Mouse (Mus musculus): ENCODE results near the gene Hspd1. TPM values are rescaled to one million over a fixed set of nuclear protein-coding genes. Genes with fewer than 3 reads are reported as not detected.
A peak's percentile ranks its signal among the peaks of the same experiment; 100 is the strongest.

Hspd1 gene
- polyA plus RNA-seq, 1 experiment from 2014 or later: 80.8 TPM

GRCm38 (mm10) chr1:55052355-55052953 is 35.6 kb downstream of the Hspd1 start, which contains the start of gene Coq10b:
Gene Coq10b (plus strand): TSS chr1:55052770.
- TF ChIP-seq CTCF (IDR thresholded peaks at IDR 0.05) (peak; percentile 52), EP300 (IDR thresholded peaks at IDR 0.05) (no peak; the same call in 1 of the 2 replicates)
- peak within 1 kb of the TSS; percentile 66 for H3K4me2 ChIP-seq (replicated peaks; ENCODE audit: low read depth, low read length)
- no peaks in the 10 kb centered on the region for H3K9me3 ChIP-seq (ENCODE audit: low read length)
- 0 out of 2 replicates have a peak, but pooled peaks cover 3% of the 10 kb centered on the region for H3K4me1 ChIP-seq (ENCODE audit: insufficient read depth, low read depth, low read length)
- DNase-seq (ENCODE audit: low spot score) (peak; percentile 99), ATAC-seq (peak; percentile 100)
- WGBS: under 1% methylated on average over 46 of the region's 46 CpGs
- H3K27ac ChIP-seq (ENCODE audit: low read length): peak within 1 kb of the TSS; percentile 97
- H3K4me3 ChIP-seq (ENCODE audit: low read depth, low read length): peak within 1 kb of the TSS; percentile 70
- H3K9ac ChIP-seq (replicated peaks; ENCODE audit: low read depth): peak within 1 kb of the TSS; percentile 61
- H3K36me3 ChIP-seq (ENCODE audit: insufficient read depth, low read length): peaks cover 5% of the 10 kb centered on the region; the same call in 1 of the 2 replicates
- H3K27me3 ChIP-seq (replicated peaks; ENCODE audit: insufficient read depth, low read length): no peaks in the 10 kb centered on the region

- TF ChIP-seq EP300 (IDR thresholded peaks at IDR 0.05) (no peak), CTCF (IDR thresholded peaks at IDR 0.05) (no peak)
- 71% methylated on average over 3 of the region's 3 CpGs for WGBS
- Histone ChIP-seq H3K9me3 (ENCODE audit: low read length) (no peaks in the 10 kb centered on the region), H3K4me1 (ENCODE audit: insufficient read depth, low read depth, low read length) (0 out of 2 replicates have a peak, but pooled peaks cover 3% of the 10 kb centered on the region), H3K4me3 (ENCODE audit: low read depth, low read length) (no peak overlapping the region), H3K9ac (replicated peaks; ENCODE audit: low read depth) (peak overlapping the region; percentile 59), H3K27me3 (replicated peaks; ENCODE audit: insufficient read depth, low read length) (no peaks in the 10 kb centered on the region), H3K36me3 (ENCODE audit: insufficient read depth, low read length) (peaks cover 5% of the 10 kb centered on the region; the same call in 1 of the 2 replicates), H3K27ac (ENCODE audit: low read length) (peak overlapping the region; percentile 91), H3K4me2 (replicated peaks; ENCODE audit: low read depth, low read length) (peak overlapping the region; percentile 66)
- ATAC-seq (no peak), DNase-seq (ENCODE audit: low spot score) (no peak)
Observed at GRCm38 (mm10) chr1:55051671-55052070, 36.4 kb downstream of the Hspd1 start.

- no peak overlapping the region for H3K4me3 ChIP-seq (ENCODE audit: low read depth, low read length)
- TF ChIP-seq EP300 (IDR thresholded peaks at IDR 0.05) (no peak), CTCF (IDR thresholded peaks at IDR 0.05) (no peak)
- H3K36me3 ChIP-seq (ENCODE audit: insufficient read depth, low read length): no peaks in the 10 kb centered on the region
- no peaks in the 10 kb centered on the region for H3K9me3 ChIP-seq (ENCODE audit: low read length)
- no peak overlapping the region for H3K4me2 ChIP-seq (replicated peaks; ENCODE audit: low read depth, low read length)
- H3K27ac ChIP-seq (ENCODE audit: low read length): no peak overlapping the region
- WGBS: 66% methylated on average over 4 of the region's 4 CpGs
- 0 out of 2 replicates have a peak, but pooled peaks cover 3% of the 10 kb centered on the region for H3K4me1 ChIP-seq (ENCODE audit: insufficient read depth, low read depth, low read length)
- no peaks in the 10 kb centered on the region for H3K27me3 ChIP-seq (replicated peaks; ENCODE audit: insufficient read depth, low read length)
- ATAC-seq: no peak
- H3K9ac ChIP-seq (replicated peaks; ENCODE audit: low read depth): no peak overlapping the region
- no peak for DNase-seq (ENCODE audit: low spot score)
Observed at GRCm38 (mm10) chr1:55048841-55049587, 39.0 kb downstream of the Hspd1 start.

GRCm38 (mm10) chr1:55043164-55043563 is 44.9 kb downstream of the Hspd1 start:
- H3K27me3 ChIP-seq (replicated peaks; ENCODE audit: insufficient read depth, low read length): no peaks in the 10 kb centered on the region
- no peak overlapping the region for H3K4me3 ChIP-seq (ENCODE audit: low read depth, low read length)
- no peak for ATAC-seq
- WGBS: 79% methylated on average over 3 of the region's 3 CpGs
- no peak for DNase-seq (ENCODE audit: low spot score)
- no peaks in the 10 kb centered on the region for H3K4me1 ChIP-seq (ENCODE audit: insufficient read depth, low read depth, low read length)
- no peak overlapping the region for H3K9ac ChIP-seq (replicated peaks; ENCODE audit: low read depth)
- H3K4me2 ChIP-seq (replicated peaks; ENCODE audit: low read depth, low read length): no peak overlapping the region
- H3K36me3 ChIP-seq (ENCODE audit: insufficient read depth, low read length): no peaks in the 10 kb centered on the region
- no peak for TF ChIP-seq EP300 (IDR thresholded peaks at IDR 0.05)
- no peak for TF ChIP-seq CTCF (IDR thresholded peaks at IDR 0.05)
- H3K9me3 ChIP-seq (ENCODE audit: low read length): 0 out of 2 replicates have a peak, but pooled peaks cover 6% of the 10 kb centered on the region
- H3K27ac ChIP-seq (ENCODE audit: low read length): no peak overlapping the region

GRCm38 (mm10) chr1:55042246-55042645 is 45.8 kb downstream of the Hspd1 start:
- H3K4me1 ChIP-seq (ENCODE audit: insufficient read depth, low read depth, low read length): no peaks in the 10 kb centered on the region
- H3K4me2 ChIP-seq (replicated peaks; ENCODE audit: low read depth, low read length): no peak overlapping the region
- H3K36me3 ChIP-seq (ENCODE audit: insufficient read depth, low read length): no peaks in the 10 kb centered on the region
- ATAC-seq (no peak), DNase-seq (ENCODE audit: low spot score) (no peak)
- H3K27ac ChIP-seq (ENCODE audit: low read length): no peak overlapping the region
- 54% methylated on average over 1 of the region's 1 CpGs for WGBS
- no peaks in the 10 kb centered on the region for H3K27me3 ChIP-seq (replicated peaks; ENCODE audit: insufficient read depth, low read length)
- TF ChIP-seq EP300 (IDR thresholded peaks at IDR 0.05) (no peak), CTCF (IDR thresholded peaks at IDR 0.05) (no peak)
- H3K9me3 ChIP-seq (ENCODE audit: low read length): 0 out of 2 replicates have a peak, but pooled peaks cover 6% of the 10 kb centered on the region
- H3K4me3 ChIP-seq (ENCODE audit: low read depth, low read length): no peak overlapping the region
- no peak overlapping the region for H3K9ac ChIP-seq (replicated peaks; ENCODE audit: low read depth)

GRCm38 (mm10) chr1:55041691-55042090 is 46.4 kb downstream of the Hspd1 start:
- ATAC-seq: no peak
- 87% methylated on average over 4 of the region's 4 CpGs for WGBS

More at GRCm38 (mm10) chr1:55041691-55042090, 46.4 kb downstream of the Hspd1 start:
- H3K36me3 ChIP-seq (ENCODE audit: insufficient read depth, low read length): no peaks in the 10 kb centered on the region
- H3K9me3 ChIP-seq (ENCODE audit: low read length): 0 out of 2 replicates have a peak, but pooled peaks cover 6% of the 10 kb centered on the region
- H3K27ac ChIP-seq (ENCODE audit: low read length): no peak overlapping the region
- DNase-seq (ENCODE audit: low spot score): no peak
- no peak overlapping the region for H3K9ac ChIP-seq (replicated peaks; ENCODE audit: low read depth)
- TF ChIP-seq EP300 (IDR thresholded peaks at IDR 0.05) (no peak), CTCF (IDR thresholded peaks at IDR 0.05) (no peak)
- H3K4me3 ChIP-seq (ENCODE audit: low read depth, low read length): no peak overlapping the region
- no peak overlapping the region for H3K4me2 ChIP-seq (replicated peaks; ENCODE audit: low read depth, low read length)
- H3K4me1 ChIP-seq (ENCODE audit: insufficient read depth, low read depth, low read length): no peaks in the 10 kb centered on the region
- no peaks in the 10 kb centered on the region for H3K27me3 ChIP-seq (replicated peaks; ENCODE audit: insufficient read depth, low read length)
